Mouse (Mus musculus): ENCODE measurements at regions not wholly inside any gene's neighbourhood (a gene's known extent, or its start where the extent isn't known, plus 50 kb on each side); places are given as distances from the start of the nearest gene placed in this dataset.
A peak's percentile ranks its signal among the peaks of the same experiment; 100 is the strongest.

GRCm38 (mm10) chr13:102280198-102280597 lies 413.2 kb upstream of the Cd180 start:
- DNase-seq, result no peak

- DNase-seq, result no peak
Measured at GRCm38 (mm10) chr13:102294451-102294850, 398.9 kb upstream of the Cd180 start.

GRCm38 (mm10) chr13:102295079-102295478 lies 398.3 kb upstream of the Cd180 start:
- DNase-seq, result no peak

- DNase-seq, result no peak
Measured at GRCm38 (mm10) chr13:102307983-102308382, 385.4 kb upstream of the Cd180 start.

- DNase-seq, result no peak
Measured at GRCm38 (mm10) chr13:102312096-102312495, 381.3 kb upstream of the Cd180 start.

GRCm38 (mm10) chr13:102315921-102316692 lies 377.3 kb upstream of the Cd180 start:
- no peak for DNase-seq

- no peak for DNase-seq
Measured at GRCm38 (mm10) chr13:102318891-102319404, 374.4 kb upstream of the Cd180 start.

- DNase-seq, result no peak
Measured at GRCm38 (mm10) chr13:102319453-102319852, 373.9 kb upstream of the Cd180 start.

GRCm38 (mm10) chr13:102323876-102324275 lies 369.5 kb upstream of the Cd180 start:
- DNase-seq, result no peak

- no peak for DNase-seq
Measured at GRCm38 (mm10) chr13:102326003-102326402, 367.4 kb upstream of the Cd180 start.

GRCm38 (mm10) chr13:102326544-102326943 lies 366.8 kb upstream of the Cd180 start:
- DNase-seq, result no peak

- peak in 1 of 2 experiments; percentile 6 for DNase-seq
Measured at GRCm38 (mm10) chr13:102333667-102334066, 359.7 kb upstream of the Cd180 start.

DNA sequence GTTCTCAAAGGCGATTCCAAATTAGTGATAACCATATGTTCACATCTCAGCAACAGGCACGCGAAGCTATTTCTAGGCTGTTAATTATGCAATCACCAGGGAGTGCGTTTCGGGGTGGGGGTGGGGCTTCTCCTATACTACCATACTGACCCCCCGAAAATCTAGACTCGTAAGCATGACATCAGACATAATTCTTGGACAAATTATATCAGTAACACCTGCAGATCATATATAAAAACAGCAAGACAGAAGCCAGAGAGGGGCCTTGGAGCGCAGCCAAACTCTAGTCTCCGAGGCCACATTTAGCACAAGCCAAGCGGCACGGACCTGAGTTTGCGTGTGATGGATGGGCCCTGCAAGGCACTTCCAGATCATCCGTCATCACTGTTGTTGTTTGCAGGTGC lies 359.2 kb upstream of the Cd180 start:
- peak; percentile 74 to 79 for DNase-seq

- DNase-seq, result no peak
Measured at GRCm38 (mm10) chr13:102343236-102343635, 350.1 kb upstream of the Cd180 start.

DNA sequence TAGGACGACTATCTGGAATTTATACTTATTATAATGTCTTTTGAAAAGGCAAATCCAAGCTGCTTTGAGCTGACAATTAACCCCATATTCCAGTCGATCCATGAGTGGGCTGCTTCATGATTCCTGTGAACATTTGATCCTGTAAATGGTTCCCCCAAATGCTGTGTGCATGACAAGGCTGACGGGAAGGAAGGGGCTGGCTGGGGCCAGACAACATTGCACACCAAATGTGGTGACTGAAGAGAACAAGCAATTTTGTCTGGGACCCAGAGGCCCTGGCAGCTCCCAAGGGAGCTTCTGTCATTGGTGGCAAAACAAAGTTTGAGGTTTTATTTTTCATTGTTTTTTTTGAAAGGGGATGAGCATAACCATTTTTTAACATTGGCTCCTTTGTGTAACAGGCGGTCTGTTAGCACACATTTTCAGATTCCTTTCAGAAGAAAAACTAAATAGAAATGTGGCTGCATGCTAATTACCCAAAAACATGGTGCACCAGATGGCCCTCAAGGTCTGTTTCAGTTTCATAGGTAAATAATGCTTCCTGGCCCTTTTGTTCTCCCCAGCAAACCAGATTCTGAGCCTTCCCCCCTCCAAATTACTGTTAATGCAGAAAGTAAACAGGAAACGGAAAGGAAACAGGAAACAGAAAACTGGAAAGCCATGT lies 348.6 kb upstream of the Cd180 start:
- DNase-seq, result no peak

GRCm38 (mm10) chr13:102349493-102349892 lies 343.9 kb upstream of the Cd180 start:
- DNase-seq, result no peak

GRCm38 (mm10) chr13:102352073-102352854 lies 341.1 kb upstream of the Cd180 start:
- DNase-seq, result no peak

DNA sequence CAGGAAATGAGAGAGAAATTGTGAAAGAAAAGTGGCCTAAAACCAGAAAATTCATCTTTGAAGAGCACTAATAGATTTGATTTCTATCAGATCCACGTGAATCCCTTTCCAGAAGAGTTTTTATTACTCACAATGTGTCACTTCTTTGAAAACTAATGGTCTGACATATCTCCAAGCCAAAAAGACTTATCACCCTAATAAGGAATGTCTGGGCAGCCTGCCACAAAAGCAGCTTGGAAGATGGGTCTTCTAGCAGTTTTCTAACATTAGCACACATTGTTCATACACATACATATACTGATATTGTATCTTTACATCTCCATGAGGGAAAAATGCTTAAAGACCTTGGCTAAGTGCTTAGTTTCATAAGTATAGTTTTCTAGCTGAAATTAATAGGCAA lies 337.8 kb upstream of the Cd180 start:
- DNase-seq, result peak; percentile 11 to 15

DNA sequence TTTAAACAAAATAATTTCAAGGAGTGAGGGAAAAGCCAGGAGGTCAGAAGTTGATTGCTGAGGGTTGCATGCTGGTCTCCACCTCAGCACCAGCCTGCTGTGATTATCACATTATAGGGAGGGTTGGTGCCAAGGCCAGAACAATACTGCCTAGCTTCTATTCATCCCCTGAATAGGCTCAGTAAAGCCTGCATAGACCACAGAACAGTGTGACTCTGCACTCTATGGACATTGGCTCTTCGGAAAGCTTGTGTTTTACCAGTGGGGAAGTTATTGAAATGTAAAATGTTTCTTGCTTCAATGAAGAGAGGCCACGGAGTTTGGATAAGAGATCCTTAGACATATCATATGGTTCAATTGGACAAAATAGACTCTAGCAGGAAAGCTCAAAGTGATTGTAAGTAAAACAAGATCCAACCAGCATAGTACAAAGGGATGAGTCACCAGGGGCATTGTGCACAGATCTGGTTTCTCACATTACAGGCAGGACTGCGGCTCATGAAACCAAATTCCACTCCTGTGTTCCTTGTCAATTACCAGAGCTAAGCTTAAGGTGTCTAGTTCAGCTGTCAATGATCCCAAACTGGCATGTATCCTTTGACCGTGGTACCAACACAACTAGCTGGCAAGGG lies 320.8 kb upstream of the Cd180 start:
- DNase-seq, result no peak

DNA sequence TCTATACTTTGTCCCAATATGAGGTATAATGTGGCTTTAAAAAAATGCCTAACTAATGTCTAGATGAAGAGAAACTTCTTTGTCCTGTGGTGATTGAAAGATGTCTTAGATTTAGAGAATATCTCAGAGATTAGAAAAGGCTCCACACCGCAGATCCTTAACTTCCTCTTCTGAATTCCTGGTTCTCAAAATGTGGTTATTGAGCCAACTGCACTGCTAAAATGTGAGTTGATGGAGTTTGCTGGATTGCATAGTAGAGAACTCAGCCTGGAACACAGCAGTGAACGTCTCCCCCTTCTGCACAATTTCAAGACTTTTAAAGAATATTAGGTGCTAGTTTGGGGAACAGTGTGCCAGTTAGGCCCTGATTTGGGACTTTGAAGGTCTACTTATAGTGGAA lies 312.7 kb upstream of the Cd180 start:
- DNase-seq, result no peak

DNA sequence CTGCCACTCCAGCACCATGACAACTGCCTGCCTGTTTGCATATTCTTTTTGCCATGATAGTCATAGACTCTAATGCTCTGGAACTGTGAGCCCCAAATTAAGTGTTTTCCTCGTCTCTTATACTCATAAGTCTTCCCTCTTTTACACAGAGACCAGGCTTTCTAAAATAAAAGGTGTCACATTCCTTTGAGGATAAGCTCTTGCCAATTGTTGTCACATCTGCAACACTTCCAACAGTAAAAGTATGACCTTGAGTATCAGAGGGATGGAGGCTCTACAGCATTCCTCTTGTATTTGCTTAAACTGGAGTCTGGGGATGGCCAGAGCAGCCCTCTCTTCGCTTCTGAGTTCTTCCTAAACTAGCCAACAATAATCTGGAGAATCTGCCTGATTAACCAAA lies 301.4 kb upstream of the Cd180 start:
- DNase-seq, result no peak

- DNase-seq, result no peak
Measured at GRCm38 (mm10) chr13:102392868-102393661, 300.3 kb upstream of the Cd180 start.

Data from cerebellum, postnatal 14 days (tissue).